Comparison of ENCODE assay signal across 17 mouse cellular contexts in the genomic region with DNA sequence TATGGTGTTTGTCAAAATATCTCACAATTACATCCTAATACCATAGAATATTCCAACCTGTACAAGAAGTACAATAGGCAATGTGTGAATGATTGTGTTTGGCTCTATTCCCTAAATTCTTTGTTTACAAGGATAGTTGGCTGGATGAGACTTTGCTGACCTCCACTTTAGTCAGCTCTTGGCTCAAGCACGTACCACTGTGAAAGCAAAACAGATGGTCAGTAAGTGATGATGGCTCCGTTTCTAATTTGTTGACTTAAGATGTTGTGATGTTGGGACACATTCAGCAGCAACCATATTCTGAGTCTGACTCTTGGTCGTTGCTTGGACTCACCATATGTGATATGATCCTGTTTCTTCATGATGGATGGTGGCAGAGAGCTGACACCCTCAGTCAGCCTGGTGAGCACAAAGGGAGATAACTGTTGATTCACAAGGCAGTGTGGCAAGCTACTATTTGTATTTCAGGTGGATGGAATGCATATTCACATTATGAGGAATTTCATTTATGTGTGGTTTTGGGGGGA.
A peak's percentile ranks its signal among the peaks of the same experiment; 100 is the strongest.
DNase-seq lines count a peak whose midpoint lies in the region; ATAC-seq and TF ChIP-seq lines count a peak whose summit lies in the region.
"Had no signal": no experiment of that assay in that cellular context is flagged by ENCODE, and none has a peak within 500 bp of the region (broad histone marks: within the 10 kb centered on the region; RNA-seq: fewer than 3 reads in every experiment).

No protein-coding gene starts in this region.

- ATAC-seq in granulocyte monocyte progenitor cell, adult 5-6 weeks (replicated peaks; ENCODE audit: poor library complexity, severe bottlenecking) = no peak
- ATAC-seq: CD4-positive, CD25-positive, alpha-beta regulatory T cell, adult 4 months; intestine, postnatal 0 days had no signal

- TF ChIP-seq POLR2A in brain, embryonic 14.5 days (IDR thresholded peaks at IDR 0.05; ENCODE audit: borderline replicate concordance, extremely low read depth, insufficient read depth, insufficient read length, poor library complexity, severe bottlenecking) = no peak

- TF ChIP-seq CTCF in brain, embryonic 14.5 days (IDR thresholded peaks at IDR 0.05; ENCODE audit: borderline replicate concordance, extremely low read depth, insufficient read depth, insufficient read length) = no peak

- DNase-seq in cerebellum, adult 9-11 months = peak; percentile 18
- no peak for DNase-seq in cerebellum, postnatal 4 days (ENCODE audit: low spot score in 2 of 2)
- peak; percentile 1 to 6 for DNase-seq in heart, postnatal 10 days
- no peak for DNase-seq in heart, adult 8-10 months (ENCODE audit: low spot score)
- peak; percentile 2 for DNase-seq in Muller cell, postnatal 12 days (ENCODE audit: inconsistent ontology term)
- DNase-seq in brain, embryonic 14.5 days (ENCODE audit: low read depth) = peak; percentile 19
- DNase-seq: adrenal gland, postnatal 25 days; gastrocnemius, postnatal 14 days; heart, postnatal 4 days; kidney, postnatal 14 days; liver; right cerebral cortex, adult 18-20 months; spleen, adult 18-20 months; thymus, postnatal 14 days had no signal

- intact Hi-C loops in heart, postnatal 10 days (cut with DNase I) = no loop called here

Comparison
In these comparisons a context has a peak if more than half of its experiments do, and no peak if none do; other contexts are left out.
1. DNase-seq: peak in cerebellum, adult 9-11 months (single experiment), heart, postnatal 10 days (2 of 2), Muller cell, postnatal 12 days (single experiment) and brain, embryonic 14.5 days (single experiment); none in cerebellum, postnatal 4 days (0 of 2) and heart, adult 8-10 months (single experiment).